Mouse (Mus musculus) heart, adult 11 months (tissue): Measurements from ENCODE around the gene Hmbs.

Experiments used
- DNase-seq: peaks from one replicate; pipeline ENCODE4 v3.0.0; 2022

Gene Hmbs

DNA sequence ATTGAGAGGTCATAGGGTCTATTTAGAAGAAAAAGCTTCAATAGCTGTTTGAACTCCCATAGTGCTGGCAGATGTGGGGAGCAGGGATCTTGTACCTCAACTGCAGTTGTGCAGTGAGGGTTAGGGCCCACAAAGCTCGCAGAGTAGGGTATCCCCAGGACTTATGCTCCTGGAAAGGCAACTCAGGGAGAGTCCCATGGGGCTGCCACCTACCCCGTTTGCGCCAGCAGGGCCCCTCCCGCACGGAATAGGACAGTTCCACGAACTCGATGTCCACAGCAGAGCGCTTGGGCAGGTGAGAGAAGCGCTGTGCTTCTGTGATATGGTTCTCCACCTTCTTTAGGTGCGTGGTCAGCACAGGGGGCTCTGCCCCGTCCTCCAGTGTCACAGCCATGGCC is 57.0 kb downstream of the Hmbs start:
- no peak for DNase-seq
